Mouse (Mus musculus) bone marrow, adult 2 months (tissue): ENCODE results near the gene Banp. TPM values are rescaled to one million over a fixed set of nuclear protein-coding genes. Genes with fewer than 3 reads are reported as not detected.

ENCODE experiments used
- H3K27ac ChIP-seq: fragments of 200-500 bp; 2 replicates; pipeline ENCODE4 v1.5.1; 2012; ENCODE audit warnings: low read depth, mild to moderate bottlenecking, control low read depth, inconsistent platforms, low read length; ENCODE audit not compliant: control insufficient read depth, poor library complexity, insufficient read depth
- H3K4me1 ChIP-seq: fragments of 200-500 bp; 2 replicates; pipeline ENCODE4 v1.6.1; 2011; ENCODE audit warnings: low read length; ENCODE audit not compliant: control insufficient read depth, insufficient read depth
- H3K4me3 ChIP-seq: fragments of 200-500 bp; replicated peaks from 2 replicates; pipeline ENCODE3; 2011; ENCODE audit warnings: mild to moderate bottlenecking, low read depth, low read length, control low read depth; ENCODE audit not compliant: control insufficient read depth
- CTCF ChIP-seq: fragments of 200-500 bp; IDR thresholded peaks from 2 replicates; pipeline ENCODE4 v1.5.1; 2011; ENCODE audit warnings: low read length, control low read depth; ENCODE audit not compliant: control insufficient read depth, insufficient read depth
- POLR2A ChIP-seq: fragments of 200-500 bp; IDR thresholded peaks from 2 replicates; pipeline ENCODE4 v1.6.1; 2011; ENCODE audit warnings: low read depth, mild to moderate bottlenecking, control low read depth, low read length, borderline replicate concordance; ENCODE audit not compliant: control insufficient read depth
- whole genome bisulfite sequencing: fragments of 180-500 bp; shearing (Covaris S2); methylation state at CpG from one replicate; pipeline ENCODE4 v1.1.7; 2018; 5-methylcytosine and 5-hydroxymethylcytosine counted together
- polyA plus RNA-seq: library from polyadenylated mRNA; stranded (reverse); fragments of >200 nt; gene quantifications from 2 replicates; pipeline ENCODE4 v1.2.4, GENCODE M21; 2011; ENCODE audit warnings: low replicate concordance; ENCODE audit not compliant: missing spikeins, insufficient read depth, insufficient read length

Banp gene
- polyA plus RNA-seq, 1 experiment: 30.1 TPM

- no peaks in the 10 kb centered on the region; the same call in 1 of the 2 replicates for H3K4me1 ChIP-seq
- no peak overlapping the region for H3K4me3 ChIP-seq
- 25% methylated on average over 2 of the region's 2 CpGs for WGBS
- TF ChIP-seq POLR2A (no peak), CTCF (no peak)
- H3K27ac ChIP-seq: no peak overlapping the region
Observed at GRCm38 (mm10) chr8:121943057-121943540, 6.5 kb upstream of the Banp start.

- WGBS: 83% methylated on average over 8 of the region's 8 CpGs
- Histone ChIP-seq H3K27ac (no peak overlapping the region), H3K4me1 (no peaks in the 10 kb centered on the region; the same call in 1 of the 2 replicates), H3K4me3 (no peak overlapping the region)
- TF ChIP-seq CTCF (no peak), POLR2A (no peak)
Observed at GRCm38 (mm10) chr8:121943716-121944115, 5.8 kb upstream of the Banp start.

DNA sequence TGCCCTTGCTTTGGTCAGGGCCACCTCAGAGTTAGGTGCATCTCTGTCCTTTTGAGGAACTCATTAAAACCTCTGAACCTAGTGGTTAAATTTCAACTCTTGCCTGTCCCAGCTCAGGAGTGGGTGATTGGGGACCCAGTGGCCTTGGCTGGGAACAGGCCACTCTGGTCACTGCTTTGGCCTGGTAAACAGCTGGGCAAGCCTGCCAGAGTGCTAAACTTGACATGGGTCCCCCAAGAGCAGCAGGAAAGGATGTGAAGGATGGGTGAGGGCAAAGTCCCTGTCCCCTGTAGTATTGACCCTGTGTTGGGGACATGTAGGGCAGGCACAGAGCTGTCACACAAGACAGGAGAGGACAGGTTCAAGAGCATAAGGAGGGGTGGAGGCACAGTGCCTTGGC is 4.7 kb upstream of the Banp start, which contains the start of gene Car5a:
Gene Car5a, minus strand, starts transcription at position 74 of the 400 bp plus-strand sequence.
- H3K27ac ChIP-seq: no peak within 1 kb of the TSS
- TF ChIP-seq CTCF (no peak), POLR2A (no peak)
- H3K4me3 ChIP-seq: no peak within 1 kb of the TSS
- no peaks in the 10 kb centered on the region; the same call in 1 of the 2 replicates for H3K4me1 ChIP-seq

DNA sequence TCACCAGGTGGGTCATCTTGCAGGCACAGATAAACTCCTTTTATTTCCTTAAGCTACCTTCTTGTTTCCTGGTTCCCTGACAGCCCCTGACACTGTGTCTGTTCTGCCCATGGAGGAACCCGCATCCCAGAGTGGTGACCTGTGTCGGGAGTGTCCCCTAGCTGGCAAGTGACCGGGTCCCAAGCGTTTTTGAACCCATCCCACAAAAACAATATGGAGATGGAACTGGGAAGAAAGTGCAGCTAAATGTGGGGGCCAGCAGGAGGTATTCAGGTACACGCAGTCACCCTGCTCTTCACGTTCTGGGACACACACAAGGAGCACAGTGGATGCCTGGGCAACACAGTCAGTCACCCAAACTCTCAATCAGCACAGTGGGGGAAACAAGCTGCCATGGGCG is 3.2 kb upstream of the Banp start:
- TF ChIP-seq CTCF: no peak
- TF ChIP-seq POLR2A: no peak
- H3K4me3 ChIP-seq: no peak overlapping the region
- H3K4me1 ChIP-seq: no peaks in the 10 kb centered on the region; the same call in 1 of the 2 replicates
- no peak overlapping the region for H3K27ac ChIP-seq
- WGBS: 89% methylated on average over 7 of the region's 7 CpGs

- Histone ChIP-seq H3K27ac (peak overlapping the region; percentile 71), H3K4me1 (no peaks in the 10 kb centered on the region; the same call in 1 of the 2 replicates), H3K4me3 (peak overlapping the region; percentile 57)
- TF ChIP-seq POLR2A: no peak
- no peak for TF ChIP-seq CTCF
- WGBS: 45% methylated on average over 19 of the region's 19 CpGs
Observed at GRCm38 (mm10) chr8:121947047-121947752, 2.4 kb upstream of the Banp start.

DNA sequence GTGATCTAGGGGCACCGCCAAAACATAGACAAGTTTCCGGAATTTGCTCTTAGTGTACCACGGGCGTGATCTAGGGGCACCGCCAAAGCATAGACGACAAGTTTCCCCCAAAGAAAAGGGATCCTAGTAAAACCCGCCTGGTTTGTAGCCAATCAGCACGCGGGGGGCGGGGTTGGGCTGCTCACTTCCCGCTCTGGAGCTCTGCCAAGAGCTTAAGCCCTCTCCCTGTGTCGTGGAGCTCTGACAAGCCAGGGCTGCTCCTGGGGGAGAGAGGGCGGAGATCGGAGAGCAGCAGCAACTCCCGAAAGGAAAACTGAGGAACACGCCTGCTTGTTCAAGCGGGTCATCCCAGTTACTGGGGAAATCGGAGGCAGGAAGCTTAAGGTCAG is 1.8 kb upstream of the Banp start:
- Histone ChIP-seq H3K27ac (peak overlapping the region; percentile 71), H3K4me1 (peaks cover 3% of the 10 kb centered on the region; the same call in 1 of the 2 replicates), H3K4me3 (peak overlapping the region; percentile 81)
- TF ChIP-seq POLR2A: peak; percentile 77
- no peak for TF ChIP-seq CTCF
- 1% methylated on average over 18 of the region's 18 CpGs for WGBS

- Histone ChIP-seq H3K27ac (peak overlapping the region; percentile 62), H3K4me3 (peak overlapping the region; percentile 81)
Observed at GRCm38 (mm10) chr8:121948321-121949145, 1.0 kb upstream of the Banp start.

More at GRCm38 (mm10) chr8:121948321-121949145, 1.0 kb upstream of the Banp start:
- WGBS: 46% methylated on average over 19 of the region's 19 CpGs
- TF ChIP-seq CTCF (no peak), POLR2A (no peak)
- H3K4me1 ChIP-seq: peaks cover 4% of the 10 kb centered on the region; the same call in 1 of the 2 replicates
